Mouse (Mus musculus) stomach, postnatal 0 days (tissue): ENCODE results near the gene Gprin3.

Experiments
- CTCF ChIP-seq: IDR thresholded peaks from 2 replicates; pipeline ENCODE4 v1.5.1; 2016; ENCODE audit warnings: antibody characterized with exemption, low read depth, mild to moderate bottlenecking, moderate library complexity
- EP300 ChIP-seq: optimal IDR thresholded peaks from 2 replicates; pipeline ENCODE3; 2016; ENCODE audit warnings: antibody characterized with exemption

DNA sequence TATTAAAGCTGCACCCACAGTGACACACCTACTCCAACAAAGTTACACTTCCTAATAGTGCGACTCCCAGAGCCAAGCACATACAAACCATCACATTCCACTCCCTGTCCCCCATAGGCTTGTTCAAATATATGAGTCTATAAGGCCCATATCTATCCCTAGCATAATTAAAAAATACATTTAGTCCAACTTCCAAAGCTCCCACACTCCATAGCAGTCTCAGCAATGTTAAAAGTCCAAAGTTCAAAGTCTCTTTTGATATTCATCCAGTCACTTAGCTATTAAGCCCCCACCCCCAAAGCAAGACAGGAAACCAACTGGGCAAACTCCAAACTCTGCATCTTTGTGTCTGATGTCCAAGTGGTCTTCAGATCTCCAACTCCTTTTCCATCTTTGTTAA, 84.9 kb downstream of the Gprin3 start:
- TF ChIP-seq CTCF (no peak), EP300 (no peak)
